Mouse (Mus musculus) midbrain, embryonic 13.5 days (tissue): Measurements from ENCODE around the gene Srsf10. TPM values are rescaled to one million over a fixed set of nuclear protein-coding genes. Genes with fewer than 3 reads are reported as not detected.

ENCODE experiments used
- ATAC-seq: fragments of 200-750 bp; cut with Nextera tagmentation; 2 replicates; pipeline ENCODE4 v1.8.0; 2017; ENCODE audit warnings: mild to moderate bottlenecking, moderate TSS enrichment, moderate library complexity
- H3K27ac ChIP-seq: fragments of 300-500 bp; sonication (generic); 2 replicates; pipeline ENCODE4 v1.5.1; 2015; ENCODE audit warnings: inconsistent platforms, mild to moderate bottlenecking, moderate library complexity
- H3K27me3 ChIP-seq: fragments of 300-500 bp; sonication (generic); 2 replicates; pipeline ENCODE4 v1.6.1; 2015; ENCODE audit warnings: mild to moderate bottlenecking, inconsistent platforms
- H3K36me3 ChIP-seq: fragments of 300-500 bp; sonication (generic); 2 replicates; pipeline ENCODE4 v1.6.1; 2015; ENCODE audit warnings: mild to moderate bottlenecking, inconsistent platforms
- H3K4me1 ChIP-seq: fragments of 300-500 bp; sonication (generic); replicated peaks from 2 replicates; pipeline ENCODE4 v1.6.1; 2015; ENCODE audit warnings: inconsistent platforms
- H3K4me2 ChIP-seq: fragments of 300-500 bp; sonication (generic); replicated peaks from 2 replicates; pipeline ENCODE4 v1.6.1; 2015; ENCODE audit warnings: moderate library complexity, mild to moderate bottlenecking, inconsistent platforms
- H3K4me3 ChIP-seq: fragments of 300-500 bp; sonication (generic); replicated peaks from 2 replicates; pipeline ENCODE4 v1.5.1; 2015; ENCODE audit warnings: mild to moderate bottlenecking, inconsistent platforms
- H3K9ac ChIP-seq: fragments of 300-500 bp; sonication (generic); replicated peaks from 2 replicates; pipeline ENCODE4 v1.6.1; 2015; ENCODE audit warnings: mild to moderate bottlenecking, inconsistent platforms
- H3K9me3 ChIP-seq: fragments of 300-500 bp; sonication (generic); 2 replicates; pipeline ENCODE4 v1.6.1; 2016; ENCODE audit warnings: mild to moderate bottlenecking, inconsistent platforms
- WGBS: fragments of 180-500 bp; shearing (Covaris S2); methylation state at CpG from one replicate; pipeline ENCODE4 v1.1.7; 2015; 5-methylcytosine and 5-hydroxymethylcytosine counted together
- polyA plus RNA-seq: library from polyadenylated mRNA; unstranded; fragments of >200 nt; fragmentation: Nextera tagmentation; extraction: Ambion mirVana; gene quantifications from 2 replicates; pipeline ENCODE4 v1.2.1, GENCODE M21; 2015

Gene Srsf10
- polyA plus RNA-seq, 1 experiment from 2014 or later, result 267 TPM

- no peak for ATAC-seq
- H3K27me3 ChIP-seq, result no peaks in the 10 kb centered on the region
- peak overlapping the region; percentile 97 for H3K9ac ChIP-seq
- H3K4me1 ChIP-seq, result peaks cover 51% of the 10 kb centered on the region
- H3K4me3 ChIP-seq, result peak overlapping the region; percentile 95
- peaks cover 3% of the 10 kb centered on the region for H3K36me3 ChIP-seq
- H3K9me3 ChIP-seq, result no peaks in the 10 kb centered on the region
- WGBS, result 5% methylated on average over 7 of the region's 7 CpGs
- no peak overlapping the region for H3K27ac ChIP-seq
- H3K4me2 ChIP-seq, result peak overlapping the region; percentile 80
These were observed 2.1 kb downstream of the Srsf10 start for GRCm38 (mm10) chr4:135857597-135858186.

- Histone ChIP-seq H3K4me1 (peaks cover 25% of the 10 kb centered on the region), H3K27me3 (no peaks in the 10 kb centered on the region), H3K9ac (no peak overlapping the region), H3K4me2 (no peak overlapping the region), H3K27ac (no peak overlapping the region), H3K36me3 (peaks cover 17% of the 10 kb centered on the region), H3K9me3 (no peaks in the 10 kb centered on the region), H3K4me3 (no peak overlapping the region)
- WGBS, result 72% methylated on average over 2 of the region's 2 CpGs
- ATAC-seq, result no peak
These were observed 13.4 kb downstream of the Srsf10 start for GRCm38 (mm10) chr4:135868996-135869395.

GRCm38 (mm10) chr4:135870227-135871023 lies 14.9 kb downstream of the Srsf10 start:
- no peak overlapping the region for H3K27ac ChIP-seq
- no peak for ATAC-seq
- peaks cover 17% of the 10 kb centered on the region for H3K36me3 ChIP-seq
- peaks cover 39% of the 10 kb centered on the region for H3K4me1 ChIP-seq
- WGBS, result 46% methylated on average over 2 of the region's 2 CpGs
- H3K9me3 ChIP-seq, result no peaks in the 10 kb centered on the region
- H3K27me3 ChIP-seq, result no peaks in the 10 kb centered on the region
- 0 out of 2 replicates have a peak overlapping the region, but pooled peaks have one; percentile 17 for H3K4me3 ChIP-seq
- peak overlapping the region; percentile 41 for H3K4me2 ChIP-seq
- H3K9ac ChIP-seq, result no peak overlapping the region; the same call in 1 of the 2 replicates

GRCm38 (mm10) chr4:135872015-135872414 lies 16.5 kb downstream of the Srsf10 start:
- Histone ChIP-seq H3K9me3 (no peaks in the 10 kb centered on the region), H3K4me2 (peak overlapping the region; percentile 78), H3K27me3 (no peaks in the 10 kb centered on the region), H3K4me3 (peak overlapping the region; percentile 76), H3K27ac (peak overlapping the region; percentile 98), H3K4me1 (peaks cover 55% of the 10 kb centered on the region), H3K9ac (peak overlapping the region; percentile 95), H3K36me3 (peaks cover 13% of the 10 kb centered on the region)
- no peak for ATAC-seq
- WGBS, result 56% methylated on average over 3 of the region's 3 CpGs

- ATAC-seq, result no peak
- Histone ChIP-seq H3K4me3 (peak overlapping the region; percentile 76), H3K4me2 (peak overlapping the region; percentile 78), H3K27ac (peak overlapping the region; percentile 98), H3K36me3 (peaks cover 12% of the 10 kb centered on the region; the same call in 1 of the 2 replicates), H3K27me3 (no peaks in the 10 kb centered on the region), H3K9me3 (no peaks in the 10 kb centered on the region), H3K9ac (peak overlapping the region; percentile 95), H3K4me1 (peaks cover 56% of the 10 kb centered on the region)
- 9% methylated on average over 17 of the region's 17 CpGs for WGBS
These were observed 17.2 kb downstream of the Srsf10 start for GRCm38 (mm10) chr4:135872589-135873391.

- under 1% methylated on average over 59 of the region's 60 CpGs for WGBS
- peak; percentile 97 for ATAC-seq
- peaks cover 12% of the 10 kb centered on the region; the same call in 1 of the 2 replicates for H3K36me3 ChIP-seq
- no peaks in the 10 kb centered on the region for H3K9me3 ChIP-seq
- H3K27ac ChIP-seq, result peak within 1 kb of the TSS; percentile 98
- peaks cover 56% of the 10 kb centered on the region for H3K4me1 ChIP-seq
- no peaks in the 10 kb centered on the region for H3K27me3 ChIP-seq
- peak within 1 kb of the TSS; percentile 78 for H3K4me2 ChIP-seq
- peak within 1 kb of the TSS; percentile 76 for H3K4me3 ChIP-seq
- H3K9ac ChIP-seq, result peak within 1 kb of the TSS; percentile 95
These were observed 18.1 kb downstream of the Srsf10 start, which contains the start of gene Pnrc2 for GRCm38 (mm10) chr4:135873526-135874202. Gene Pnrc2 (minus strand): TSS chr4:135873850.

GRCm38 (mm10) chr4:135874564-135875535 lies 19.3 kb downstream of the Srsf10 start:
- peak overlapping the region; percentile 75 for H3K4me2 ChIP-seq
- WGBS, result 77% methylated on average over 10 of the region's 10 CpGs
- peaks cover 8% of the 10 kb centered on the region; the same call in 1 of the 2 replicates for H3K36me3 ChIP-seq
- peak overlapping the region; percentile 71; the same call in 1 of the 2 replicates for H3K9ac ChIP-seq
- peak overlapping the region; percentile 98 for H3K27ac ChIP-seq
- H3K27me3 ChIP-seq, result no peaks in the 10 kb centered on the region
- peaks cover 56% of the 10 kb centered on the region for H3K4me1 ChIP-seq
- no peak for ATAC-seq
- 0 out of 2 replicates have a peak overlapping the region, but pooled peaks have one; percentile 76 for H3K4me3 ChIP-seq
- H3K9me3 ChIP-seq, result no peaks in the 10 kb centered on the region

GRCm38 (mm10) chr4:135875546-135875945 lies 20.0 kb downstream of the Srsf10 start:
- Histone ChIP-seq H3K27ac (no peak overlapping the region), H3K27me3 (no peaks in the 10 kb centered on the region), H3K9ac (0 out of 2 replicates have a peak overlapping the region, but pooled peaks have one; percentile 36), H3K4me3 (no peak overlapping the region), H3K9me3 (no peaks in the 10 kb centered on the region), H3K36me3 (peaks cover 8% of the 10 kb centered on the region; the same call in 1 of the 2 replicates), H3K4me2 (peak overlapping the region; percentile 47; the same call in 1 of the 2 replicates), H3K4me1 (peaks cover 53% of the 10 kb centered on the region)
- no peak for ATAC-seq
- WGBS, result 24% methylated on average over 7 of the region's 7 CpGs

GRCm38 (mm10) chr4:135875991-135876582 lies 20.5 kb downstream of the Srsf10 start:
- no peaks in the 10 kb centered on the region for H3K9me3 ChIP-seq
- peak overlapping the region; percentile 36 for H3K9ac ChIP-seq
- H3K27me3 ChIP-seq, result no peaks in the 10 kb centered on the region
- peak overlapping the region; percentile 47 for H3K4me2 ChIP-seq
- no peak for ATAC-seq
- H3K4me3 ChIP-seq, result 0 out of 2 replicates have a peak overlapping the region, but pooled peaks have one; percentile 9
- peaks cover 47% of the 10 kb centered on the region for H3K4me1 ChIP-seq
- H3K36me3 ChIP-seq, result peaks cover 8% of the 10 kb centered on the region; the same call in 1 of the 2 replicates
- no peak overlapping the region for H3K27ac ChIP-seq
- 2% methylated on average over 9 of the region's 9 CpGs for WGBS

GRCm38 (mm10) chr4:135876583-135877020 lies 21.1 kb downstream of the Srsf10 start:
- Histone ChIP-seq H3K9me3 (no peaks in the 10 kb centered on the region), H3K27ac (peak overlapping the region; percentile 53; the same call in 1 of the 2 replicates), H3K4me3 (peak overlapping the region; percentile 9; the same call in 1 of the 2 replicates), H3K9ac (peak overlapping the region; percentile 36), H3K4me1 (peaks cover 44% of the 10 kb centered on the region), H3K4me2 (peak overlapping the region; percentile 47), H3K36me3 (peaks cover 5% of the 10 kb centered on the region; the same call in 1 of the 2 replicates), H3K27me3 (no peaks in the 10 kb centered on the region)
- no peak for ATAC-seq
- WGBS, result 4% methylated on average over 16 of the region's 16 CpGs
